Mouse (Mus musculus) CH12.LX (cell line): Measurements from ENCODE around the gene Timm10. TPM values are rescaled to one million over a fixed set of nuclear protein-coding genes. Genes with fewer than 3 reads are reported as not detected.
"Not testable (repeated sequence)": the region's sequence is repeated elsewhere in the genome, so short reads cannot be mapped to it uniquely, and the experiment has no call there.

Experiments used
- DNase-seq: peaks from one replicate; pipeline ENCODE4 v3.0.0-alpha.2; 2013; ENCODE audit errors: extremely low read depth
- H3K27ac ChIP-seq: 2 replicates; pipeline ENCODE4 v1.5.1; 2012; ENCODE audit warnings: low read depth, mild to moderate bottlenecking, control low read depth, moderate library complexity; ENCODE audit not compliant: insufficient read depth
- H3K27me3 ChIP-seq: replicated peaks from 2 replicates; pipeline ENCODE3; 2012; ENCODE audit warnings: inconsistent platforms
- H3K36me3 ChIP-seq, 2 experiments: replicated peaks in 1 of 2; 2 replicates each; pipeline versions ENCODE3 to v1.6.1; 2012; ENCODE audit warnings: inconsistent platforms in 1 of 2, low read length in 1 of 2, mild to moderate bottlenecking in 1 of 2, mixed read lengths in 1 of 2, moderate library complexity in 1 of 2; ENCODE audit not compliant: control insufficient read depth in 1 of 2, insufficient read depth in 1 of 2
- H3K4me1 ChIP-seq, 2 experiments: 2 replicates each; pipeline ENCODE4 v1.6.1; 2012; ENCODE audit warnings: inconsistent platforms in 1 of 2, moderate library complexity in 1 of 2; ENCODE audit not compliant: insufficient read depth in 2 of 2, control insufficient read depth in 1 of 2
- H3K4me2 ChIP-seq: 2 replicates; pipeline ENCODE4 v1.6.1; 2012; ENCODE audit warnings: low read depth, mild to moderate bottlenecking, control low read depth; ENCODE audit not compliant: poor library complexity, insufficient read depth, severe bottlenecking
- H3K4me3 ChIP-seq, 3 experiments: fragments of 150-350 bp in 1 of 3; sonication (generic) in 1 of 3; replicated peaks in 1 of 3; 2 replicates each; pipeline versions ENCODE3 to v1.5.1; 2011 to 2012; ENCODE audit warnings: low read depth in 2 of 3, low read length in 2 of 3, mild to moderate bottlenecking in 2 of 3, moderate library complexity in 2 of 3, control low read depth in 1 of 3, improper control_type of control experiment in 1 of 3, inconsistent platforms in 1 of 3, mixed read lengths in 1 of 3; ENCODE audit not compliant: poor library complexity in 1 of 3
- H3K79me2 ChIP-seq: replicated peaks from 2 replicates; pipeline ENCODE4 v1.6.1; 2012; ENCODE audit warnings: mild to moderate bottlenecking, moderate library complexity; ENCODE audit not compliant: control insufficient read depth, poor library complexity, insufficient read depth, severe bottlenecking; ENCODE audit errors: extremely low read depth
- H3K9ac ChIP-seq: 2 replicates; pipeline ENCODE4 v1.6.1; 2012; ENCODE audit warnings: low read depth, mild to moderate bottlenecking, control low read depth, moderate library complexity; ENCODE audit not compliant: insufficient read depth
- H3K9me3 ChIP-seq: replicated peaks from 2 replicates; pipeline ENCODE3; 2012; ENCODE audit warnings: low read length, inconsistent platforms, mixed read lengths
- BHLHE40 ChIP-seq: IDR thresholded peaks from 2 replicates; pipeline ENCODE4 v1.6.1; 2011; ENCODE audit warnings: mild to moderate bottlenecking, low read depth, low read length, improper control_type of control experiment
- CTCF ChIP-seq, 2 experiments: IDR thresholded peaks in 1 of 2; conservative IDR thresholded peaks in 1 of 2; 2 replicates each; pipeline ENCODE4 v1.5.1; 2011 to 2012; ENCODE audit warnings: low read depth in 2 of 2, low read length in 2 of 2, improper control_type of control experiment in 1 of 2, inconsistent platforms in 1 of 2, mild to moderate bottlenecking in 1 of 2, moderate library complexity in 1 of 2
- ETS1 ChIP-seq: conservative IDR thresholded peaks from 2 replicates; pipeline ENCODE4 v1.6.1; 2012; ENCODE audit warnings: low read depth, mild to moderate bottlenecking, inconsistent platforms, low read length, improper control_type of control experiment, moderate library complexity
- GABPA ChIP-seq: IDR thresholded peaks from 2 replicates; pipeline ENCODE4 v1.6.1; 2012; ENCODE audit warnings: low read depth, low read length, improper control_type of control experiment, inconsistent platforms; ENCODE audit not compliant: insufficient replicate concordance
- IRF4 ChIP-seq: IDR thresholded peaks from 2 replicates; pipeline ENCODE4 v1.6.1; 2014; ENCODE audit warnings: low read depth, mild to moderate bottlenecking, inconsistent platforms, low read length, improper control_type of control experiment
- KAT2A ChIP-seq: IDR thresholded peaks from 2 replicates; pipeline ENCODE4 v1.6.1; 2012; ENCODE audit warnings: low read length, improper control_type of control experiment, inconsistent platforms; ENCODE audit not compliant: insufficient replicate concordance
- ZC3H11A ChIP-seq: IDR thresholded peaks from 2 replicates; pipeline ENCODE4 v1.6.1; 2012; ENCODE audit warnings: low read depth, mild to moderate bottlenecking, inconsistent platforms, low read length, improper control_type of control experiment
- dilution Hi-C: fragments of 300-500 bp; cut with MboI; formaldehyde crosslinking; loops from 2 replicates; pipeline ENCODE4 v1.14.3; 2020; ENCODE audit warnings: low sequenced_read_pairs; ENCODE audit not compliant: extremely low pct_unique_long_range_greater_than_20kb, extremely low pct_ligation_motif_present
- in situ Hi-C: fragments of 300-500 bp; cut with MboI; formaldehyde crosslinking; loops from 3 replicates; pipeline ENCODE4 v1.14.3; 2019; ENCODE audit warnings: low sequenced_read_pairs, low pct_ligation_motif_present, low pct_unique_long_range_greater_than_20kb, mixed read lengths
- polyA plus RNA-seq: library from polyadenylated mRNA; unstranded; fragments of >175 nt; gene quantifications from 2 replicates; pipeline ENCODE4 v1.2.1, GENCODE M21; 2012; ENCODE audit warnings: low read depth; ENCODE audit not compliant: insufficient read length
- total RNA-seq, 2 experiments: library from RNA; depleted of rRNA; stranded (reverse); fragments of 300-350 nt in 1 of 2; fragments of >200 nt in 1 of 2; gene quantifications; 2 replicates each; pipeline ENCODE4 v1.2.3; 2012 to 2014

Timm10 gene
- total and polyA plus RNA-seq, 3 experiments: 77.7 to 115 (median 81.2) TPM

- Histone ChIP-seq H3K9ac (no peak overlapping the region), H3K27me3 (no peaks in the 10 kb centered on the region), H3K27ac (no peak overlapping the region), H3K4me1 (peaks cover 0 to 18% of the 10 kb centered on the region in 2 experiments; a peak in 2 of 4 replicates), H3K36me3 (peaks cover 0 to 3% of the 10 kb centered on the region in 2 experiments), H3K9me3 (peaks cover 4% of the 10 kb centered on the region), H3K79me2 (no peaks in the 10 kb centered on the region), H3K4me3 (no peak overlapping the region), H3K4me2 (no peak overlapping the region)
- in situ Hi-C loops: no loop called here
- TF ChIP-seq IRF4 (no peak), ZC3H11A (no peak), BHLHE40 (0 out of 2 replicates have a peak, but pooled peaks have one; percentile 9), ETS1 (no peak)
- dilution Hi-C loops: no loop called here
- DNase-seq: no peak
Measured at GRCm38 (mm10) chr2:84800304-84800703, 26.5 kb upstream of the Timm10 start.

DNA sequence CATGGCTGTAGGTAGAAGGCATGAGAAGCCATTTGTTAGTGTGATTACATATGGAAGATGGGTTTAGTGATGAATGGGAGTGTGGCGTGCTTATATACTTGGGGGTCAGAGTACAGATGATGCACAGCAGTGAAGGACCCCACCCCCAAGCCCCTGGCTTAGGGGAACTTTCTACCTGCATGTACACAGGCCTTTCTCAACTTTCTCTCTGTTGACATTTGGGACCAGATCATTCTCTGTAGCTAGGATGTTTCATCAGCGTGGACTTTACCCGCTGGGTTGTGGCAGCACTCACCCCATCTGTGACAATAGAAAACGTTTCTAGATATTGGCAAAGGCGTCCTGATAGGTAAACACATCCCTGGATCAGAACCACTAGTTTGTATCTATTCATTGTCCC lies 25.6 kb upstream of the Timm10 start:
- H3K36me3 ChIP-seq, in situ Hi-C loops, H3K9me3 ChIP-seq, H3K27me3 ChIP-seq, H3K27ac ChIP-seq, H3K9ac ChIP-seq, DNase-seq, H3K79me2 ChIP-seq, H3K4me2 ChIP-seq, dilution Hi-C loops, H3K4me3 ChIP-seq: not testable (repeated sequence)
- H3K4me1 ChIP-seq: peaks cover 0 to 18% of the 10 kb centered on the region in 2 experiments; a peak in 2 of 4 replicates

GRCm38 (mm10) chr2:84803963-84804362 lies 22.8 kb upstream of the Timm10 start:
- no peak overlapping the region for H3K4me3 ChIP-seq
- no peaks in the 10 kb centered on the region for H3K27me3 ChIP-seq
- DNase-seq: no peak
- peaks cover 0 to 8% of the 10 kb centered on the region in 2 experiments; a peak in 2 of 4 replicates for H3K4me1 ChIP-seq
- dilution Hi-C loops: no loop called here
- TF ChIP-seq KAT2A: no peak
- H3K36me3 ChIP-seq: peaks cover 0 to 3% of the 10 kb centered on the region in 2 experiments
- in situ Hi-C loops: no loop called here
- H3K27ac ChIP-seq: no peak overlapping the region
- no peak overlapping the region for H3K9ac ChIP-seq
- H3K4me2 ChIP-seq: no peak overlapping the region
- H3K9me3 ChIP-seq: no peaks in the 10 kb centered on the region
- no peaks in the 10 kb centered on the region for H3K79me2 ChIP-seq

DNA sequence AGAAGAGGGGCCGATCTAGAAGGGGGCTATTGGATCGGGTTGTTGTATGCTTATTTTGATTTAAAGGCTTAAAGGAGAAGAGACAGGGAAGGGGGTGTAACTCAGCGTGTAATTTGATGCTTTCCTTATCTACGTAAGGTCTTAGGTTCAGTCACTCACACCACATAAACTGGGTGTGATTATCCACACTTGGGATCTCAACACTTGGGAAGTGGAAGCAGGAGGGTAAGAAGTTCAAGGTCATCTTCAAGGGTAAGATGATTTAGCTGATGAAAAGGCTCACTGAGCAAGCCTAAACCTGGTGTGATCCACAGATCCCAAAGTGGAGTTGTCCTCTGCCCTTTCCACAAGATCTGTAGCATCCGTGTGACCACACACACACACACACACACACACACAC lies 20.3 kb upstream of the Timm10 start:
- H3K4me3 ChIP-seq: no peak overlapping the region
- no peak overlapping the region for H3K9ac ChIP-seq
- TF ChIP-seq GABPA (no peak), CTCF (conservative IDR thresholded peaks at IDR 0.05 in 1 of 2, IDR thresholded peaks at IDR 0.05 in 1 of 2; ENCODE audit: low read depth in 2 of 2, low read length in 2 of 2) (no peak), IRF4 (no peak)
- no peaks in the 10 kb centered on the region for H3K4me1 ChIP-seq
- no peak for DNase-seq
- dilution Hi-C loops (no loop called here), in situ Hi-C loops (no loop called here)
- no peak overlapping the region for H3K27ac ChIP-seq
- no peak overlapping the region for H3K4me2 ChIP-seq
- no peaks in the 10 kb centered on the region for H3K9me3 ChIP-seq
- no peaks in the 10 kb centered on the region for H3K79me2 ChIP-seq
- H3K36me3 ChIP-seq: peaks cover 0 to 5% of the 10 kb centered on the region in 2 experiments
- H3K27me3 ChIP-seq: no peaks in the 10 kb centered on the region
